Mouse (Mus musculus) kidney, postnatal 36 days (tissue): ENCODE data around the gene Gatd1.
"Not testable (repeated sequence)": the region's sequence is repeated elsewhere in the genome, so short reads cannot be mapped to it uniquely, and the experiment has no call there.

ENCODE experiments used
- DNase-seq, 2 experiments: peaks; one replicate each; pipeline ENCODE4 v3.0.0; 2021 to 2022; ENCODE audit warnings: mixed read lengths in 2 of 2

Gatd1 gene

DNA sequence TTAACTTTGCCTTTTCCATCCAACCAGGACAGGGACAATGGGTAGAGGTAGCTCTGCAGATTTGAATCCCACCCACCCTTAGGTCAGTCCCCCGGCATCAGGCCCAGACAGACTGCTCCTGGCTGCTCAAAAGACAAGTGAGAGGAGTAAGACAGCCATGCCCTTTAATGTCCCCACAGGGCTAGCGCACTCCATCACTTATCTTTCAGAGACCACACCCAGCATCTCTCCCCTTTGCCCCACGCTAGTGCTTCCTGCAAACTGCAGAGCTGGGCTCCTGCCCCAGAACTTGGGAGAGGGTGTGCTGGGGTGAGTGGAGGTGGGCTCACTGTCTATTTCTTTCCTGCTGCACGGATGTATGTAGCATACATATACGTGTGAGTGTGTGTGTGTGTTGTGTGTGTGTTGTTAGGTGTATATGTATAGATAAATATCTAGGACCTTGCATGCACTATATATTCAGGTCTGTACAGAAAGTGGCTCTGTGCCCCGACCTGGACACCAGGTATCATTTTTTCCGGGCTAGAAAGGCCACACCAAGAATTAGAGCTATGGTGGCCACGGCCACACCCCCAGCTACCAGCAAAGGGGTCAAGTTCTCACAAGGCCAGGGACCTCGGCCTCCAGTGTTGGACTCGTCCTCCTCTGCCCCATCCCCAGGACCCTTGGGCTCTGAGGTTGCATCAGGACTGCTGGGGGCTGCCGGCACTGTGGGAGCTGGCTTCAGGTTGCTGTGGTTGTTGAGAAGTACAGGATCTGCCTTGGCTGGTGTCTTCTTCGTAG is 13.2 kb upstream of the Gatd1 start:
- DNase-seq = no peak

DNA sequence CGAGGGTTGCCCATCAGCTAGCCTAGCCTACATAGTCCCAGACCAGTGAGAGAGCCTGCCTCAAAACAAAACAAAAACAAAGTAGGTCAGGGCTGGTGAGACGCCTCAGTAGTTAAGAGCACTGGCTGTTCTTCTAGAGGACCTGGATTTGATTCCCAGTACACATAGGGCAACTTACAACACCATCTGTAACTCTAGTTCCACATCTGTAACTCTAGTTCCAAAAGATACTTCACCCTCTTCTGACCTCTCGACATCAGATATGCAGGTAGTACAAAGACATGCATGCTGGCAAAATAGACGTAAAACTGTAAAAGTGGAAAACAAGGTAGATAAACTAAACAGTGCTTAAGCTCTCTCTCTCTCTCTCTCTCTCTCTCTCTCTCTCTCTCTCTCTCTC is 9.9 kb upstream of the Gatd1 start:
- DNase-seq = no peak

DNA sequence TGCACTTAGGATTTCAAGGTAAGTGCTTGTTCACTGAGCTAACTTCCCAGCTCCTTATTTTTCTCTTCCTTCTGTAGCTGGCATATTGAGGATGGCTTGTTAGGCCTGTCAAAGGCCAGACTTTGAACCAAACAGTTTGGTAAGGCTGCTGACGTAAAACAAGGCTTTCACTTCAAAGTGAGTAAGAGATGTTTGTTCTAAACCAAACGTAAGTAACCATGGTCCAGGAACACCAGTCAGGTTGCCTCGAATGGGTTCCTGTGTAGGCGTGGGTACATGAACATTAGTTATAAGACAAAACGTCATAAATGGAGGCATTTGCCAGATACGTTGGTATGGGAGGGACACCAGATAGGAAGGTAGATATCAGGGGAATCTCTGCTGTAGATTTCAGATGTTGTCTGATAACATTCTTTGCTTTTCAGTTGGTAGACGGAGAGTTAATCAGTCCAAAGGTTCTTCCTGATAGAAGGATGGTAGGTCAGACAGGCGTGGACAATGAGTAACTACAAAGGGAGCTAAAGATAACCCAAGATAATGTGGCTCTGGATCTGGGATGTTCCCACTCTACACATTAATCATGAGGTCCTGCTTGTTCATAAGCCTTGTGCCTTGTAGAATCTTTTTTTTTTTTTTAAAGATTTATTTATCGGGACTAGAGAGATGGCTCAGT is 6.2 kb upstream of the Gatd1 start:
- DNase-seq = no peak

DNA sequence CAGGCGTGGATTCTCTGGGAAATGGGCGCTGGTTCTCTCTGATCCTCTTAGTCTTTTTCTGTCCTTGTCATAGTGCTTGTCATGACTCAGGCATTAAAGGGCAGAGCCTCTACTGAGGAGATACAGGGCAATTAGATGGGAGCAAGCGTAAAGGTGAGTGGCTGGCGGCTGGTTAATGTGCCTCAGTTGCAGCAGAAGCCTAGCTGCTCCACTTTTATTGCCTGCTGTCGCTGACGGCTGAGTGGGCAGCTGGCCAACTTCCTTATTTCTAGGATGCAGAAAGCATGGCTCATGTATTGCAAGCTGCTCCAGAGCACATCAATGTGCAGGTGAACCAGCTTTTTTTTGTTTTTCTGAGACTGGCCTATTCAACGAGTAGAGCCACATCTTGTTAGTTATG is 5.0 kb upstream of the Gatd1 start:
- DNase-seq = peak in 1 of 2 experiments; percentile 78

DNA sequence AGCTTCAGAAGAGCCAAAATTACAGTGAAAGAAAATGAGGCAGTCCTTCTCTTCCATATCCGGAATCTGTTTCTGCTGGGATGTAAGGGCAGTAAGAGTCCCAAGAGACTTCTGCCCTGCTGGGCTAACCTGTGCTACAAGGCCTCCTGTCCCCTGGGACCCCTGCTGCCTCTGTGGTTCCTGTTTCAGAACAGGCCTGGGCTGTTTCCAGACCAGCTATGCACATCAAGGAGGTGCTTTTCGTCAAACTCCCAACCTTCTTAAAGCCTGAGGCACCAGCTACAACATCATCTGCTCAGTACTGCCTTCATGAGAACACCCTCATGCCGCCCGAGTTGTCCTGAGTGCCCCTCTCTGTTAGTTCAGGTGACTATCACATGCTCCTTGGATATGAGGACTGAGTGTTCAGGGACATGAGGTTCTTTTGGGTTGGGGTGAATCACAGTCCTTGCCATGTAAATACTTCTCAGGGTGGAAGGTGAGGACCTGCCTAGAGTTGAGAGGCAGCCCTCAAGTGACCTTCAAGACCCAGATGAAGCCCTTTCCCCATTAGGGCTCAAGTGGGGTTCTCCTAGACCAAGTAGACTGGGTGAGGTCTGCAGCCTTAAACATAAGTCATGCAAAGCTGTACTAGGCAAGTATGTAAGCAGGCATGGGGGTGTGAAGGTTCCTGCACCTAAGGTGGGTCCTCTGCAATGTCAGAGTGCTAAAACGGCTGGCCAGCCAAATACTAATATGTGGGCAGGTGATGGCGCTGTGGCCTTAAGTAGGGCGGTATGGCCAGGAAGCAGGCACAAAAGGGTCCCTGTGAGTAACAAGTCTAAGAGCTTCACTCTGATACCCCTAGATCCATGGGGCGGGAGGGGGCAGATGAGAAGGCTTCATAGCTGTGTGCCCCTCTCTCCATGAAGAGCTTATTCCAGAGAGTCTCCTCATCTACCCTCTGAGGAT is 4.1 kb upstream of the Gatd1 start:
- no peak for DNase-seq

DNA sequence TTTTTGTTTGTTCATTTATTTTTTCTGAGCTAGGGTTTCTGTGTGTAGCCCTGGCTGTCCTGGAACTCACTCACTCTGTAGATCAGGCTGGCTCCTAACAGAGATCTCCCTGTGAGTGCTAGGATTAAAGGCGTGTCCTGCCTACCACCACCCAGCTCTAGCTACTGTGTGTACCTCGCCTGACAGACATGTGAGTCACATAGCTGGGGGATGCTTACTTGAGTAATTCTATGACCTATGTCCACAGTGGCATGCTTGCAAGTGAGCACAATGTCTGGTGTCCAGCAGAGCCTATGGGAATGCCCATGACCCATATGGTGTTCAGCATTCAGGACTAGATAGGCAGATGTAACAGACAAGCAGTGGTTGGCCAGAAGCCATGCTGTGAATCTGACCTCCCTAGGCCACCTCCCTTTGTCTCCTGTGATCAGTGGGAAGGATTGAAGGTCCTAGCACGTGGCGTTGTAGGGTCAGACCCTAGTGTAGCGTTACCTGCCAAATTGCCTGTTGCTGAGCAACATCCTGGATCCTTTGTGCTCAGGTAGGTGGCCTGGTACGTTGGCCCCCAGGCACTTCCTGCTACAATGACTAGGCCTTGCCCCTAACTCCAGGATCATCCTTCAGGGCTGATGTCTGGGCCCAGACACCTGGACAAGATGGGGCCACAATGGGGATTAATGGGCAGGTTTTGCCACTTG is 2.4 kb upstream of the Gatd1 start:
- DNase-seq = no peak

DNA sequence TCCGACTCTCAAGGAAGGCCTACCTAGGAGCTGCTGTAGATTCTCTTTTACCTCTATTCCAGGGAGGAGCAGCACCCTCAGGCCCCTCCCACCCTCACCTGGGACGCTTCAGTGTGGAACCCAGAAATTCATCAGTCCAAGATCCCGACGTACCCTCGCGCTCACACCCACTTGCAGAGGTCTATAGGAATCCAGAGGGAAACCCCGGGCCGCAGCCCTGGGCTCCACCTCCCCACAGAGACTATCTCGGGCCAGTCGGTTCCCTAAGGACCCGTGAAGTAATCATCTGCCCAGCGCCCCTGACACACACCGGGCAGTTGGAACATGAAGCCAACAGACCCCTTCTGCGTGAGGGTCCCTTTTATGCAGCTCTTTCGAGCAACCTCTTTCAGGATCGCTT is 605 bp downstream of the Gatd1 start:
- peak in 1 of 2 experiments; percentile 34 for DNase-seq

DNA sequence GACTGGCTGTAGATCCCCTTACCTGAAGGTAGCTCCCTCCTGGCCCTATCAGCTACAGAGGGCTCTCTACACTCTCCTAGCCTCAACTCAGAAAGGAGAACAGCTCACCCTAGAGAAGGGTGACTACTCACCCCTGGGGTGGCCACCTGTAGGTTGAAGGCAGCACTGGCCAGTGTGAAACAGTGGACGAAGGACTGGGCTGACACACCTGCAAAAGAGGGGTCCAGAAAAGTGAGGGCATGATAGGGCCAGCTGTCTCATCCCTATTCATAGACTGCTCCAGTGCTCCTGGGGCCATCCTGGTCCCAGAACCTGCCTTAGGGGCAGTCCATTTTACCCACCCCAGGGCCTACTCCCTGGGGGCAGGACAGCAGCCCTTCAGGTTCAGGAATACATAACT is 2.3 kb downstream of the Gatd1 start:
- DNase-seq = no peak

DNA sequence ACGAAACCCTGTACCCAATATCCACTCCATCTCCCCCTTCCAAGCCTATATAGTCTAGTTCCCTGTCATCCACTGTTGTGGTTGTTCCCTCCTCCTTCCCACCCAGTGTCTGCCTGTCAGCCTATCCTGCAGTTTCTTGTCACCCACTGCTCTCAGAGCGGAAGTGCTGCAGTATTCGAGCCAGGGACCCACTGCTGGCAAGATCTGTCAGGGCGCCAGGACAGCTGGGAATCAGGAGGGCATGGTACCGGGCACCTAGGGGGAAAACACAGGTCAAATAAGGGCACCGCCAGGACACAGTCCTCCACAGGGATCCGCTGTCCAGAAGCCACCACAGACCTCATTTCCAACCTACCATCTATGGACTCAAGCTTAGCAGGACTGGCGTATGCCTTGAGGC is 3.3 kb downstream of the Gatd1 start:
- no peak for DNase-seq

DNA sequence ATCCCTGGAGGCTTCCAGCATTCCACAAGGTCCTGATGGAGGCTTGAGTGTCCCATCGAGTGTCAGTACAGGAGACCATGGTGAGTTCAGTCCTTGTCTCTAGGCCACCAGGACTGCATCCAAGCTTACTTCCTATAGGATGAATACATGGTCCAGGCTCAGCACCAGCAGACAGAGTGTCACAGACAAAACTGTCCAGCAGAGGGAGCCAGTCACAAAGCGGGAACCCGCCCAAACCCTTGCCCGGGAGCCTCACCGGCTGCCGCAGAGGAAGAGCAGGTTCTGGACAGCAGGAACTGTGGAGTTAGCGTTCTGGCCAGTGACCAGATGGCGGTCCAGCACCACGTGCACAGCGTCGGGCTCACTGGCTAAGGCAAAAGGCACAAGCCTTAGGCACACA is 5.1 kb downstream of the Gatd1 start:
- peak; percentile 90 to 94 for DNase-seq

DNA sequence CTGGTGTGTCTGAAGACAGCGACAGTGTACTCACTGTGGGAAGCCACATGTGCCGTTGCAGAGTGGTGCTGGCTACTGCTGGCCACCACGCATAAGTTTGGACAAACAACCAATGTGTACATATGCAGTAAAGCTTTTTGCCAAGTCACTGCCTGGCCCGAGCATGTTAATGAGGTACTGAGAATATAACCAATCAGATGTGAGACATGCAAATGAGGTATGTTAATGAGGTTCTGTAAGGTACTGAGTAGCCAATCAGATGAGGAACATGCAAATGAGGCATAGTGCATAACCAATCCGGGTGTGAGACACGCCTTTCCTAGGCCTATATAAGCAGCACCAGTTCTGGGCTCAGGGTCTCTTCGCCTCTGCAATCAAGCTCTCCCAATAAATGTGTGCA is 6.3 kb downstream of the Gatd1 start:
- not testable (repeated sequence) for DNase-seq

DNA sequence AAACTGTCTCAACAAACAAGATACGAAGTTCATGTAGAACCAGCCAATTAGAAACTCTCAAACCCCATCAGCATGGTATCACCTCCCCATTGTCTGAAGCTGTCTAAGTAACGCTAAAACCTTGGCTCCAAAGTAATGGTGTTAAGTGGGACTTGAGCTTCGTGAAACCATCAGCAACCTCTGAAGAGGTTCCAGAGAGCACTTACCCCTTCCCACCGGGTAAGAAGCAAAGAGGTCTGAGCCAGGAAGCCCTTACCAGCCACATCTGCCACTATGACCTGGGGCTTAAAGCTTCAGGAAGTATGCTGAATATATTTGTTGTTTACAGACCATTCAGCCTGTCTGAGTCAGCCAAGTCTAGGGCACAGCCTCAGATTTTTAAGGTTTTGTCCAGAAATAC is 8.5 kb downstream of the Gatd1 start:
- DNase-seq = no peak

DNA sequence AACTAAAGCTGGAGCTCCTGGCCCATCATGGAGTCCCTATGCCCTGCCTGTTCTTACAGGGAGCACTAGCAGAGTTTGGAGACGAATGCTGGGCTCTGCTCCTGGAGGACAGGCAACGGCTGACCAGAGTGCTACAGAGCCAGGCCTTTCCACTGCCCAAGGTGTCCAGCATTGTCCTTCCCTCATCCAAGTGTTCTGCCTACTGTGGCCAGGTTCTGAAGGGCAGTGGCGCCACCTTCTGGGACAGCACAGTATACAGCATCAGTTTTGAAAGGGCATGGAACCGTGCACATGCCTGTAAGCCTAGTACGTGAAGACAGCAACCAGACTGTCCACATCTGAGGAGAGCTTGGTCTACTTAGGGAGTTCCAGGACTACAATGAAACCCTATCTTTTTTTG is 10.6 kb downstream of the Gatd1 start:
- peak; percentile 58 to 82 for DNase-seq

DNA sequence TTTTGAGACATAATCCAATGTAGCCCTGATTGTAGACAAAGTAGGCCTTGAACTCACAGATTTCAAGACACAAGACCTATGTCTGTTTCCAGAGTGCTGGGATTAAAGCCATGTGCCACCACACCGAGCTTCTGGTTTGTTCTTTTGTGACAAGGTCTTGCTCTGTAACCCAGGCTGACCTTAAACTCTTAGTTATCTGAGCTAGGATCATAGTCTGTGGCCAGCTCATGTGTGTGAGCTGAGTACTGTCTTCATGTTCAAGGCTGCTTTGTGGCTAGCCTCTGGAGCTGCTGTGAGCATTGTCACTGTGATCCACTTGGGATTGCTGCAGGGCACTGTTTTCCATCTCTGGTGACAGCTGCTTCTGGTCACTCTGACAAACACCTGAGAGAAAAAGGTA is 18.6 kb downstream of the Gatd1 start:
- DNase-seq = no peak

DNA sequence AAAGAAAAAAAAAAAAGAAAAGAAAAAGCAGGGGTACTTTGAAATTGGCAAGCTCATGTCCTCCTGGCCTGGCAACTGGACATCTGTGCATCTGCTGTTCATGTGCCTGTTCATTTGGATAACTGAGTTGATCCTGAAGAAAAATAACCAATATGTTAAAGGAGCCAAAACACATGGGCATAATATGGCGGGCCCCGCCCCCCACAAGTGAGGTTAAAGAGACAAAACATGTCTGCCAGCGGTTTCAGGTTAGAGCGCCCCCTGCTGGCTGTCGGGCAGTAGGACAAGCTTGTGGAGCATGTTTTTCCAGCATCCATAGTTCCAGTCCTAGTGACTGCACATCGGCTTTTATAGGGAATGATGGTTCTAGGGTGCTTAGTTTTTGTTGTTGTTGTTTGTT is 19.2 kb downstream of the Gatd1 start:
- peak; percentile 66 to 88 for DNase-seq

DNA sequence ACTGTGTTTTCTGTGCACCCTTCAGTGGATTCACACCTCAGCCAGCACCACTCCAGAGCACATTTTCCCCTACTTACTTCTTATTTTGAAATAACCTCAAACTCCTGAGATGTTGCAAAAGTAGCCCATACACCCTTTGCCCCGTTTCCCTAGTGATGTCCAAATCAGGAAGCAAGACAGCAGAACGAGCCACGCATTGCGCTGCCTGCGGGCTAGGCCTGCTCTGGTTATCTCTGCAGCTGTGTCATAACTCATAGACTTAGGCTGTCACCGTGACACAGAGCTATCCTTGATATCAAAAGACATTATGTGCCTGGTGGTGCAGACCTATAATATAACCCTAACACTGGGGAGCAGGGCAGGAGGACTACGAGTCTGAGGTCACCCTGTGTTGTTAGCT is 19.8 kb downstream of the Gatd1 start:
- DNase-seq = no peak

DNA sequence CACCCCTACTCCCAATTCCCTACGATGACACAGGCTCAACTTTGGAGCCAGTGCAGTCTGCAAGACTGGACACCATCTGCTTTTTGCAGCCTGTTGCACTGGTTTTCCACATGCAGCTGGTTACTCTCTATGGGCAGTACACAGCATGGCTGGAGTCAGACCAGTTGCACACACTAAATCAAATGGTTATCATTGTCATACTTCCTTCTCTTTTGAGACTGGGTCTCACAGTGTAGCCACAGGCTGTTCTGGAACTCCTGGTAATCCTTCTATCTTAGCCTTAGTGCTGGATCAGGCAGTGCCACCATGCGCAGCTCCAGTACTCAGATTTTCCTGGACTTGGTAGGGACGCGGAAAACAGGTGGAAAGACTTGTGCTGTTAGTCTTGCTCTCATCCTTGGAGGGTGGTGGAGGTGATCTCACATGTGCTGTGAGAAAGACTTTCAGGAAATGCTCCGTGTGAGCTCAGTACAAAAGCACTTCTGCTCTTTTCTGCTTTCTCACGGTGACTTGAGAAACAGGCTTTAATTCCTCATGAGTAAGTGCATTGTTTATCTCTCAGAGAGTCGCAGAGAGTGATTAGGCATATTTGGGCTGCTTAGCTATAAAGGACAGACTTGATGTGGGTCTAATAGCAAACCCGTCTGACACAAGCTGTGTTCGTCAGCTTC is 21.2 kb downstream of the Gatd1 start:
- DNase-seq = no peak

DNA sequence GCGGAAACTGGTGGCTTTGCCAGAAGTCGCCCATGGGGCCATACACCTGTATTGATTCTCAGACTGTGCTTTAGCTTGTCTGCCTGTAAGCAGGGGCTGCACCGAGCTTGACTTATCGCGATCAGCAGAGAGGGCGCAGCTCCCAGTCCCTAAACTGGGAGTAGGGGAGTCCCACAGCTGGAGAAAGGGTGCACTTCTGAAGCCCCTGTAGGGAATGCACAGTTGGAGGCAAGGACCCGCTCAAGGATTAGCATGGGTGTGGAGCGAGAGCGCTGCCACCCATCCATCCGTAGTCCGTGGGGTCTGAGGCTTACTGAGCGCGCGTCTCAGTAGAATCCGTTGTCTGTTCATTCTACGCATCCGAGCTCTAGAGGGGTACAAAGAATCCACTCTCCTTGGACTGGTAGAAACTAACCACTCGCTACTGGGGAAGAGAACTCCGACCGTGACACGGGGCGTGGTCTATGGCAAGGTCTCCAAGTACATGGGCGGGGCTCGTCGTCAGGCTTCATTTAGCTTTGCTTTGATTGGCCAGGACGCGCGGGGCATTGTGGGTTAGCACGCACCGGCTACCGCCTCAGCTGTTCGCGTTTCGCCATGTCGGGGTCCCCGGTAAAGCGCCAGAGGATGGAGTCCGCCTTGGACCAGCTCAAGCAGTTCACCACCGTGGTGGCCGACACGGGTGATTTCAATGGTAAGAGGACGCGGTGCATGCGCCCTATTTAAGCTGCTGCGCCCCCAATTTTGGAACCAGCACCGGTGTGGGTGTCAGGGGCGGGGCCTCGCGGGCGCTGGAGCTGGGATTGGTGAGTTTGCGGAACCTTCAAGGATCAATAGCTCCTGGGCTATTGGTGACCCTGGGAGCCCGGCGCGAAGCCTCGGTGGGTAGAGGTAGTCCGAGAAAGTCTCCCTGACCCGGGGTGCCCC is 22.0 kb downstream of the Gatd1 start, which contains the start of gene Taldo1:
TSS of gene Taldo1 (plus strand) at position 575 of the 927 bp plus-strand sequence.
- peak; percentile 99 for DNase-seq

DNA sequence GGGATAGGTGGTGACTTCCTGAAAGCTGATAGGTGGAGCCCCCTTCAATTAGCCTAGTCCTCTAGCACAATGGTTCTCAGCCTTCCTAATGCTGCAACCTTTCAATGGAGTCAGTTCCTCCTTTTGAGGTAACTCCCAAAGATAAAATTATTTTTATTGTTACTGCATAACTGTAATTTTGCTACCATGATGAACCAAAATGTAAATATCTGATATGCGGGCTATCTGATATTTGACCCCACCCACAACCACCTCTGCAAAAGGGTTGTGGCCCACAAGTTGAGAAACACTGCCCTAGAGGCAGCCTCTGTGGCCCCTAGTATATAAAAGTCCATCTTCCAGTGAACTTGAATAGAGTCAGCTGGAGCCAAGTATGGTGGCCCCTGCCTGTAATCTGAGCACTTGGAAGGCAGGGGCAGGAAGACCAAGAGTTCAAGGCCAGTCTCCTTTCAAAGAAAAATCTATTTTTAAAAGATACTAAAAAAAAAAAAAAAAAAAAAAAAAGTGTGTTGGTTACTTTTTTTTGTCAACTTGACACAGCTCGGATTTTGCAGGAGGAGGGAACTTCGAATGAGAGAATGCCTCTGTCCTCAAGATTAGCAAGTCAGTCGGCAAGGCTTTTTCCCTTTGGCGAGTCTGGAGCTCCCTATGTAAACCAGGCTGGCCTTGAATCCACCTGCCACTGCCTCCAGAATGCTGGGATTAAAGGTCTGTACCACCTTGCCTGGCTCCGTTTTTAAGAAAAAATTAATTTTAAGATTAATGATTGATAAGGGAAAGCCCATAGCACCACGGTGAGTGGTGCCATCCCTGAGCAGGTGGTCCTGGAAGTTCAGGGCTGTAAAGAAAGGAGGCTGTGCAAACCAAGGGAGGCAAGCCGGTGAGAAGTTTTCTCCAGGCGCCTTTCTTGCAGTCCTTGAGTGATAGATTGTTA is 23.3 kb downstream of the Gatd1 start:
- peak; percentile 39 to 42 for DNase-seq
